Mouse (Mus musculus) cerebellum, adult 9-10 months (tissue): ENCODE measurements at regions not wholly inside any gene's neighbourhood (a gene's known extent, or its start where the extent isn't known, plus 50 kb on each side); places are given as distances from the start of the nearest gene placed in this dataset.
"Not testable (repeated sequence)": the region's sequence is repeated elsewhere in the genome, so short reads cannot be mapped to it uniquely, and the experiment has no call there.

Experiments
- DNase-seq: peaks from one replicate; pipeline ENCODE4 v3.0.0; 2022

GRCm38 (mm10) chr8:88064414-88065110 is 54.0 kb upstream of the Cnep1r1 start:
- peak; percentile 69 for DNase-seq

GRCm38 (mm10) chr8:88059107-88059506 is 59.5 kb upstream of the Cnep1r1 start:
- not testable (repeated sequence) for DNase-seq

- DNase-seq, result no peak
These were observed 60.8 kb upstream of the Cnep1r1 start for GRCm38 (mm10) chr8:88057686-88058234.

DNA sequence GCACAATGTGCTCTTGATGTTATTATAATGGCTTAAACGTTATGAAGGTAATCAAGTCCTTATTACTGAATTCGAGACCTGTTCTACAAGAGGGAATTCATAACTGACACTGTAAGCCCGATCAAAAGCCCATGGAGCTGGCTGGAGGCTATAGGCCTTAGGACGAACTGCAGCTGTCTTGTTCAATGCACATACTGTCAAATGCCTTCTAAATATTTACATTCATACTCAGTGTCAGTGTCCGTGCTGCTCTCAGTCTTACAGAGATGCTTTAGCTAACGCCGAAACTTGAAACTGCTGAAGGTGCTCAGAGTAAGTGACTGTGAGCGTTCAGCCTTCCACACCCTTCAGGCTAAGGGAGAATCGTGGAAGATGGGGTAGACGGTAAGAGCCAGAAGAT is 67.9 kb upstream of the Cnep1r1 start:
- no peak for DNase-seq

DNA sequence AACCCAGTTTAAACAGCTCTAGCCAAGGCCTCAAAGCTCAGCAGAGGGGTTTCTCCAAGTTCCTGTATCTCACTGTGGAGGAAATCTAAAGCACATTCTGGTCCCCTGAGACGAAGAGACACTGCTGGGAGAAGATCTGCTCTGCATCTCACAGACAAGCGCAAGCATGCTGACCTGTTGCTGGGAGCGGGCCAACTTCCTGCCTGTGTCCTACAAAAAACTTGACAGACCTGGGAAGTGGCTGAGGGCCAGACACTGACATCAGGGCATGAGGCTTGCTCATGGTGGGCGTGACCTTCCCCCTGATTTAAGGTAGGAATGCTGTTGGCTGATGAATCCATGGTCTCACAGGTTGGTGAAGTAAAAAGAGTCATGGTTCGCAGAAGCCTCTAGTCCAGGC is 69.5 kb upstream of the Cnep1r1 start:
- peak; percentile 52 for DNase-seq

DNA sequence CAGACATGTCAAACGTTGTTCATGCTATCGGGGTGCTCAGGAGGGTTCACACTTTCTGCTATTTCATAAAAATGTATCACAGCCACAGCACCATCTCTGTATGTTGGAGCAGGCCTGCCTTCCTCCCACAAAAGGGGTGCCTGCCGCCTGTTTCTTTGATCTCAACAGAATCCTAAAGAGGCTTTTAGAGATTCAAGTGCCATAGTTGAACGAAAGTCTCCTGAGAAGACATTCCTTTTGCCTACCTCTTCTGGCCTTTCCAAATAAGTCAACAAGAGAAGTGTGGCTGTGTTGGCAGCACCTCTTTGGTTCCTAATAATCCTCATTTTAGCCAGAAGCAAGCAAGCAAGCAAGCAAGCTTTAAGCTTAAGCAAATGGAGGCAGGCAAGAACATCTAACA is 72.6 kb upstream of the Cnep1r1 start:
- no peak for DNase-seq

GRCm38 (mm10) chr8:88039286-88039685 is 79.3 kb upstream of the Cnep1r1 start:
- no peak for DNase-seq

GRCm38 (mm10) chr8:88037994-88038393 is 78.6 kb upstream of the Zfp423 start:
- DNase-seq, result no peak

- no peak for DNase-seq
These were observed 73.7 kb upstream of the Zfp423 start for GRCm38 (mm10) chr8:88033054-88033453.

DNA sequence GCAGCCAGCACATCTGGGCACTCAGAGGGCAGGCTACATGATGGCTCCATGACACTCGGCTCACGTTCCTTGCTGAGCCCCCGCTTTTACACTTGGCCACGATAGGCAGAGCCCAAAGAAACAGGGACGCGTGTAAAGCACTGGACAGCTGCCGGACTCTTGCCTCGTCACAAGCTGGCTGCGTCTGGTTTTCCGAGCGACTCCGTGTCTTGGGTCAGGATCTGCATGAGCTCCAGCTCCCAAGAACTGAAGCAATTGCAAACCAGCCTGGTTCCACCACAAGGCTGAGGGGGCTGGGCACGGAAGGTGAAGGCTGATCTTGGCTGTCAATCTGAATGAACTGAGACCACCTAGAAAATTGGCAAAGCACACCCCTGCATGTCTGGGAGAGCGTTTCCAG is 65.1 kb upstream of the Zfp423 start:
- DNase-seq, result no peak

DNA sequence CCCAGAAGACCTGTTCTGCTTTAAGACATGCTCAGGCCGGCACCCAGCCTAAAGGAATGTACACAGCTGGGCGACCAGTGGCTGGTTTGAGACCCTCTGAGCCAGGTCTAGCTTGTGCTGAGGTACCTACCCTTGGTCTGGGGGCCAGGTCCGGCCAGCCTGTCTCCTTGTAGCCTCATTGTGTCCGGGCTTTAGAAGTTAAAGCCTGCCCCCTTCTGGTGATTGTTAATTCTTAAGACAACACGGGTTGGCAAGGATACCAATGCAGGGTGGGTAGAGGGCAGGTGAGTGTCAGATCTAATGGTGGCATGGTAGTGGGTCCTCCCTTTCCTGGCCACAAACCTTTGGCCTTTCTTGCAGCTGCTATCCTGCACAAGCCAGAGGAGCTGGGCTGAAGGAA is 64.0 kb upstream of the Zfp423 start:
- DNase-seq, result peak; percentile 69

- DNase-seq, result no peak
These were observed 63.5 kb upstream of the Zfp423 start for GRCm38 (mm10) chr8:88022776-88023385.

DNA sequence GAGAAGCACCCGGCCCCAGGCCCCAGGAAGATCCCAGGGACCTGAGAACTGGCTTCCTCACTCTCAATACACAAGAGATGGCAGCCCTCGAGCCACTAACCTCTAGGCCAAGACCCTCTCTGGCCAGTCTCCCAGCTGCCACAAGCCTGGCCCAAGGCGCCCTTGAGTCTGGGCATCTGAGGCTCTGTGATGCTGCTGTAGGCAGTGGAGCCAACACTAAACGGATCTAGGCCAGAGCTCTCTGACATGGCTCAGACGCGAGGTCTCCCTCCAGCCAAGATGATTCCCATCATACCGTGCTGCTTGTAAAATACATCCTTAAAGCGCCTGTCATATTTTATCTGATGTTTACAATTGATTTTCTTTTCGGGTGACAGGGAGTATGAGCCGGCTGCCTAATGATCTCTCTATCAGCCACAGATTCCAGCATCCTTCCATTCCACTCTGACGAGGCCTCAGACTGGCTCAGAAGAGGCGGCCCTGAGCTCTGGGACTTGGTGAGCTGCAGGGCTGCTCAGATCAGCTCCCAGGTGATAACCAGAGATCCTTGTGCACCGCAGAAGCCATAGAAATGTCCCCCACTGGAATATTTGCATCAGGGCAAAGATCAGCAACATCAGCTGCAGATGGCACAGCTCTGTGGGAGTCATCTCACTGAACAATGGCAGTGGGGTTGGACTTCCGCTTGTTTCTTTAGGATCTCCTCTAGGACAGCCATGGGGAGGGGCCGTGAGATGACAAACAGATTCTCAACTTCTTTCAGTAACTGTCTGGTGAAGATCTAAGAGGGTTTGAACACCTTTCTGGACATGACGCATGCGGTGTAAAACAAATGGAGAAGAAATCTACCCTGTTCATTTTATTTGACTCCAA is 60.1 kb upstream of the Zfp423 start:
- no peak for DNase-seq

DNA sequence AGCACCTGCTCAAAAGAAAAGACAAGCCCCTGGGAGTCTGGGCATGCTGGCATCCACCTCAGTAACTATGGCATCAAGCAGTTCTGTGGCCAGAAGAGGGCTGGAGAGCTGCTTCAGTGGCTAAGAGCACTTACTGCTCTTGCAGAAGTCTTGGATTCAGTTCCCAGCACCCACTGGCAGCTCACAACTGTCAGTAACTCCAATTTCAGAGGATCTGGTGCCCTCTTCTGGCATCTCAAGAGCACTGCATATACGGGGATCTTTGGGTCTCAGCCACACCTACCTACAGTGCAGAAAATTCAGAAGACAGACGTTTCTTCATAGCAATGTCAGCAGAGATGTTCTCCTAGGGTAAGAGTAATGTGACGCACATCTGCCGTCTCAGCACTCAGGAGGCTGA is 59.1 kb upstream of the Zfp423 start:
- no peak for DNase-seq

DNA sequence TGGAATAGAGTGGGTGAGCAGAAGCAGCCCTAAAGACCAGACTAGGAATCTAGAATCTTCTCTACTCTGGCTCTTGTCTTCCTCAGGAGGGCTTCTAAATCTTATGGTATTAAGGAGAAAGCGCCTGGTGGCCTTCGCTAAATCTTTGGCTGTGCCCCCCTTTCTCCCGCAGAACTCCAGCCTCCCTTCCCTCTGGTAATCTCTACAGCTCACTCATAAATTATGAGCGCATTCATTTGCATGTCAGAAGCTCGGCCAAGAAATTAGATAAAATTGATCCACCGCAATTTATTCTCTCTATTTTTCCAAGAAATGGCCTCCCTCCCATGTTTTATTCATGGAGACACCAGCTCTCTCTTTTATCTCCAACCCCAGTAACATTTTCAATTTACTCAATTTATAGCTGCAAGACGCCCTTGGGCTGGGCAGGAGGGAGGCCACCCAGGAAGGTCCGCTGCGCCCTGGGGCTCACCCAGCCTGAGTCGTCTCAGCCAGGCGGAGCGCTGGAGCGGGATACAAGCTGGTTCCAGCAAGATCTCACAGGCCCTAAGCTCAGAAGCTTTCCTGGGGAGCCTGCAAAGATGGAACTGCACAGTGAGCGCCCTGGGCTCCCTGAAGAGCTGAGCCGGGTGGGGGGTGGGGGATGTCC is 52.9 kb upstream of the Zfp423 start:
- DNase-seq, result no peak

DNA sequence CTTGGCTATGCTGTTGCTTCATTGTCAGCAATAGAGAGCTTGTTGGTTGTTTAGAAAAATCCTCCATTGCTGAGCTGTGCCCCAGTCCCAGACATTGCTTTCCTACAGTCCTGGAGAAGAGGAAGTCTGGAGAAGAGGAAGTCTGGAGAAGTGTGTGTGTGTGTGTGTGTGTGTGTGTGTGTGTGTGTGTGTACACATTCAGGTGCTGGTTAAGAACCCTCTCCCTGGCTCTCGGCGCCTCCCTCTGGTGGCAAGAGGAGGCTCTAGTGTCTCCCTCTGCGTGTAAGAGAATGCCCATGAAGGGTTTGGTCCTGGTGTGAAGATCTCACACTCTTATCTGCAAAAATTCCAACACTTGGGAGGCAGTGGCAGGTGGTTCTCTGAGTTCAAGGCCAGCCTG is 51.2 kb upstream of the Zfp423 start:
- peak; percentile 9 for DNase-seq

GRCm38 (mm10) chr8:88009878-88010277 is 50.5 kb upstream of the Zfp423 start:
- no peak for DNase-seq
